Mouse (Mus musculus) megakaryocyte, embryonic 14.5 days (primary cell): ENCODE data around the gene Pla2g4e.
"Not testable (repeated sequence)": the region's sequence is repeated elsewhere in the genome, so short reads cannot be mapped to it uniquely, and the experiment has no call there.

Source experiments
- FLI1 ChIP-seq: IDR thresholded peaks from 2 replicates; pipeline ENCODE4 v1.6.1; 2012; ENCODE audit warnings: low read length, inconsistent platforms, mixed read lengths
- GATA1 ChIP-seq: IDR thresholded peaks from 3 replicates; pipeline ENCODE4 v1.6.1; 2012; ENCODE audit warnings: mixed read lengths, low read length, inconsistent platforms, borderline replicate concordance

GRCm38 (mm10) chr2:120238733-120239132 is 6.4 kb downstream of the Pla2g4e start:
- TF ChIP-seq FLI1, GATA1: not testable (repeated sequence)
